Mouse (Mus musculus) lung, adult 2 months (tissue): ENCODE measurements around the gene Eml6.

Experiments
- CTCF ChIP-seq: fragments of 200-500 bp; IDR thresholded peaks from 2 replicates; pipeline ENCODE4 v1.5.1; 2011; ENCODE audit warnings: mild to moderate bottlenecking, low read length, control low read depth; ENCODE audit not compliant: insufficient read depth
- POLR2A ChIP-seq: fragments of 200-500 bp; IDR thresholded peaks from 2 replicates; pipeline ENCODE4 v1.6.1; 2011; ENCODE audit warnings: low read depth, mild to moderate bottlenecking, control low read depth, low read length, borderline replicate concordance; ENCODE audit errors: extremely low read depth

- TF ChIP-seq POLR2A, result peak; percentile 95; the same call in 1 of the 2 replicates
- no peak for TF ChIP-seq CTCF
Measured at GRCm38 (mm10) chr11:30025835-30026472, at the start of gene Eml6.
